Mouse (Mus musculus) CD8-positive naive resting alpha-beta T cell, adult 2 months (primary cell): Measurements from ENCODE around the gene Khdc3.
A peak's percentile ranks its signal among the peaks of the same experiment; 100 is the strongest.
"Not testable (repeated sequence)": the region's sequence is repeated elsewhere in the genome, so short reads cannot be mapped to it uniquely, and the experiment has no call there.

Experiments used
- DNase-seq, 2 experiments: peaks; one replicate each; pipeline ENCODE4 v3.0.0; 2022; ENCODE audit warnings: low read depth in 2 of 2, low spot score in 2 of 2

The Khdc3 gene

GRCm38 (mm10) chr9:73101536-73101935, at the start of gene Khdc3:
TSS of gene Khdc3 (plus strand) at chr9:73101836.
- no peak for DNase-seq

- DNase-seq = no peak
Observed at GRCm38 (mm10) chr9:73055441-73055911, 46.2 kb upstream of the Khdc3 start.

- no peak for DNase-seq
Observed at GRCm38 (mm10) chr9:73059224-73059623, 42.4 kb upstream of the Khdc3 start.

GRCm38 (mm10) chr9:73063621-73064290, 37.9 kb upstream of the Khdc3 start:
- no peak for DNase-seq

- no peak for DNase-seq
Observed at GRCm38 (mm10) chr9:73067086-73067485, 34.5 kb upstream of the Khdc3 start.

GRCm38 (mm10) chr9:73068230-73068679, 33.4 kb upstream of the Khdc3 start:
- DNase-seq = no peak

- no peak for DNase-seq
Observed at GRCm38 (mm10) chr9:73068688-73069087, 32.9 kb upstream of the Khdc3 start.

GRCm38 (mm10) chr9:73070971-73071659, 30.5 kb upstream of the Khdc3 start:
- DNase-seq = no peak

GRCm38 (mm10) chr9:73072426-73072825, 29.2 kb upstream of the Khdc3 start:
- DNase-seq = no peak

- DNase-seq = peak in 1 of 2 experiments; percentile 54
Observed at GRCm38 (mm10) chr9:73073169-73073568, 28.5 kb upstream of the Khdc3 start.

- not testable (repeated sequence) for DNase-seq
Observed at GRCm38 (mm10) chr9:73079349-73079748, 22.3 kb upstream of the Khdc3 start.

GRCm38 (mm10) chr9:73079801-73080325, 21.8 kb upstream of the Khdc3 start:
- no peak for DNase-seq

GRCm38 (mm10) chr9:73082291-73083000, 19.2 kb upstream of the Khdc3 start:
- DNase-seq = no peak

- no peak for DNase-seq
Observed at GRCm38 (mm10) chr9:73083956-73084355, 17.7 kb upstream of the Khdc3 start.

GRCm38 (mm10) chr9:73085845-73086244, 15.8 kb upstream of the Khdc3 start:
- no peak for DNase-seq

- DNase-seq = no peak
Observed at GRCm38 (mm10) chr9:73087121-73087520, 14.5 kb upstream of the Khdc3 start.

GRCm38 (mm10) chr9:73087581-73087980, 14.1 kb upstream of the Khdc3 start:
- no peak for DNase-seq

- DNase-seq = peak; percentile 15 to 46
Observed at GRCm38 (mm10) chr9:73089222-73089920, 12.3 kb upstream of the Khdc3 start.

- no peak for DNase-seq
Observed at GRCm38 (mm10) chr9:73090121-73090520, 11.5 kb upstream of the Khdc3 start.

- peak; percentile 40 to 55 for DNase-seq
Observed at GRCm38 (mm10) chr9:73091747-73092146, 9.9 kb upstream of the Khdc3 start.

GRCm38 (mm10) chr9:73094580-73094979, 7.1 kb upstream of the Khdc3 start:
- no peak for DNase-seq
